Mouse (Mus musculus): Measurements from ENCODE around the gene Tkt.
"Not testable (repeated sequence)": the region's sequence is repeated elsewhere in the genome, so short reads cannot be mapped to it uniquely, and the experiment has no call there.

Tkt gene

DNA sequence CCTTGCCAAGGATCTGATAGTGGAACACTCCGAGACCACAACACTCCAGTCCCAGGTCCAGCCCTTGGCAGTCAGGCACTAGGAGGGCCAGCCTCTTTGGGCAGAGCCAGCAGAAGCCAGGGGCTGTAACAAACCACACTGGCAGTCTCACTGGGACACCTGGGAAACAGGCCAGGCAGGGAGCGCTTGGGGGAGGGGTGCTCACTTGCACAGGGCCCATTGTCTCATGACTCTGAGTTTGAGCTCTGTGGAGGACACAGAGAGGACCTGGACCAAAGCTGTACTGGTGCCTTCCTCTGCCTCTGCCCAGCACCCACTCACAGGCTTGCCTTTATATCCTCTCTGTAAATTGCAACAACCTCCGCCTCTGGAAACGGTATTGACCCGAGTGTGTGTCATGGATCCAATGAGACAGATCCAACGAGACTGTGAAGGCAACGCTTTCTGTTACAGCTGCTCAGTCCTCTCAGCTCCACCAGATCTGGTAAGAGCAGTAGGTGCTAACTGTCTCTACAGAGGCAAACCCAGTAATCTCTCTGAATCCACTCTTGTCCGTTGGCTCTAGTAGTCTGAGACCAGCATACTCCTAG, at the start of gene Tkt:
Gene Tkt, plus strand, starts transcription at position 229 of the 590 bp plus-strand sequence.
- DNase-seq, result peak in 1 of 2 experiments; percentile 8

- no peak for DNase-seq
Measured at GRCm38 (mm10) chr14:30504990-30505389, 43.2 kb upstream of the Tkt start.

DNA sequence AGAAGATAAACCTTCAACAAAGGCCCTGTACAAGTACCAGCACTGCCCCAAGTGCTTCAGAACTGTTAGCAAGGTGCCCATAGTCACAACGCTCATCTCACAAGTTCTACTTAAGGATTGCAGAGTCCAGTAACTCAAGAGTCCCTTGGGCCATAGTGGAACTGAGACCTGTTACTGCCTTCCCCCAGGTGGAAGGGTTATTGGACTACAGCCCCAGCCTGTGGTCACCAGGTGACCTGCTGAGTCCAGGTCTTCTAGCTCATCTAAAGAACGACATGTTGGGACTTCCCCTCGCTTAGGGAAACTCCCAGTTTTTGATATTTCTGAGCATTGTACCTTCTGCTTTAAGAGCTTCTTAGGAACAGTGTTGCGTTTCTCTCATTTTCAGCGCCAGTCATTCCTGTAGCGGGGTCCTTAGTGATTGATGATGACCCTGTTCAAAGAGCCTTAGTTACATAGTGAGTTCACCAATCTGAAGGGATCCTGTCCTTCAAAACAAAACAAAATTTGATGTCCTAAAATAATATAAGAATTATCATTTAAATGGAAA, 37.9 kb upstream of the Tkt start:
- no peak for DNase-seq

DNA sequence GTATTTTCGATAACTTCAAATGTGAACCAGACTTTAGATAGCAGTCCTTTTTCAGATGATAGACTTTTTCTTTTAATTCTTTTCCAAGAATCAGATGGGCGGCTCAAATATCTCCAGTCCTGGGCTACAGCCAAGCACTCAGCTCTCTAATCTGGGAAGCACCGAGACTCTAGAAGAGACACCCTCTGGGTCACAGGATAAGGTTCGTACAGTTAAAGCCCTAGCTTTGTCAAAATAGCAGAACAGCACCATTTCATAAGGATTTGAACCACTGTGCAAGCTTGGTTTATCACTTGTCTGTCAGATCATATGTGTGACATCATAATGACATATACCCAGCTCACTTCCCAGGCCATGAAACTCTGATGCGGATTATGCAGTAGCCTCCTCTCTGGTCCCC, 35.3 kb upstream of the Tkt start:
- no peak for DNase-seq

DNA sequence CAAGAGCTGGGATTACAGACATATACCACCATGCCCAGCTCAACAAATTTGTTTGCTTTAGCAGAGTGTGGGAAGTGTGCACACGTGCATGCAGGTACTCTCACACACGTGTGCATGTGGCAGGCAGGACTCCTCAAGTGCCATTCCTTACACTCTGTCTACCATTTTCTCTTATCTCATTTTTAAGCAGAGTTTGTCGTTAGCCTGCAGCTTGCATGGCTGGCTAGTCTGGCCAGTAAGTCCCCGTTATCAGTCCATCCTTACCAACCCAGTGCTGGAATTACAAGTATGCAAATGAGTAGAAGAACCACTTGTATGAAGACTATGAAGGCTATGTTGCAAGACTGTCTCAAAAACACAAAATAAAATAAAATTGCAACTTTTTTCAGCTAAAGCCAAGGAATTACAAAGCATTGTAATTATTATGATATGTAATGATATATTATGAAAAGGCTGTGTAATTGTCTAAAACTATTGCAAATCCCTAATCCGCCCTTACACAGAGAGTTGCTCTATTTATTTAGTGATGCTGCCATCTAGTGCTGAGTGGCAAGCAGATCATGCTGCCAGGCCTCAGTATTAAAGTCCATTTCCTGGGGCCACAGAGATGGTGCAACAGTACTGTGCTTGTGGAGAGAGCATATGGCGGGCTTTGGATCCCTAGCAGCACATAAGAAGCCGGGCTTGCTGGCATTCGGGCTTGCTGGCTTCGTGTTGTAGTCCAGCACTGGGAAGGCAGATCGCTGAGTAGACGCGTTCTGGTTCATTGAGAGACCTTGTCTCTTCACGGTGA, 32.0 kb upstream of the Tkt start:
- peak in 1 of 2 experiments; percentile 14 for DNase-seq

DNA sequence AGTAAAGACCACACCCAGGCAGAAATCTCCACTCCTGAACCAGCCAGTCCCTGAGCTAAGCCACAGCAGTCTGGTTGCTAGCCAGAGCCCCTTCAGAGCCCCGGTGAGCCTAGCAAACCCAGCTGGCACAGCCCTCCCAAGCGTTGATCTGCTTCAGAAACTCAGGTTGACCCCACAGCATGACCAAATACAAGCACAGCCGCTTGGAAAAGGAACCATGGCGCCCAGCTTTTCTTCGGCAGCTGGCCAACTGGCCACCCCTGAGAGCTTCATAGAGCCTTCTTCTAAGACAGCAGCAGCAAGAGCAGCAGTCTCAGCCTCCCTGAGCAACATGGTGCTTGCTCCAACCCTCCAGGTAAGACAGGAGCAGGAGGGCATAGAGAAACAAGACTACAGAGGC, 28.8 kb upstream of the Tkt start:
- DNase-seq, result no peak

- DNase-seq, result no peak
Measured at GRCm38 (mm10) chr14:30523356-30523755, 24.8 kb upstream of the Tkt start.

- DNase-seq, result no peak
Measured at GRCm38 (mm10) chr14:30528392-30528791, 19.8 kb upstream of the Tkt start.

GRCm38 (mm10) chr14:30528961-30529360, 19.2 kb upstream of the Tkt start:
- DNase-seq, result no peak

DNA sequence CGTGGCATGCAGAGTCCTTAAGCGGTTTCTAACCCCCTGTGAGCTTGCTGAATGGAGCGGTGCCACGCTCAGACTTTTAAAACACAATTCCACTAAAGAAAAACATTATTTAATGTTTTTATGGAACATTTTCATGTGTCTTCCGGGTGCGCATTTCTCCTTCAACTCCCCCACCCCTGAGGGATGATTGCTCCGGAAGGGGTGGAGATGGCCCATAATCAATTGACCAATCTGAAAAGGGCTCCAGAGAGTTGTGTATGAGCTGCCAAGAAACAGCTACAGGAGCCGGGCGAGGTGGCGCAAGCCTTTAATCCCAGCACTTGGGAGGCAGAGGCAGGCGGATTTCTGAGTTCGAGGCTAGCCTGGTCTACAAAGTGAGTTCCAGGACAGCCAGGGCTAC, 18.7 kb upstream of the Tkt start:
- DNase-seq, result no peak

DNA sequence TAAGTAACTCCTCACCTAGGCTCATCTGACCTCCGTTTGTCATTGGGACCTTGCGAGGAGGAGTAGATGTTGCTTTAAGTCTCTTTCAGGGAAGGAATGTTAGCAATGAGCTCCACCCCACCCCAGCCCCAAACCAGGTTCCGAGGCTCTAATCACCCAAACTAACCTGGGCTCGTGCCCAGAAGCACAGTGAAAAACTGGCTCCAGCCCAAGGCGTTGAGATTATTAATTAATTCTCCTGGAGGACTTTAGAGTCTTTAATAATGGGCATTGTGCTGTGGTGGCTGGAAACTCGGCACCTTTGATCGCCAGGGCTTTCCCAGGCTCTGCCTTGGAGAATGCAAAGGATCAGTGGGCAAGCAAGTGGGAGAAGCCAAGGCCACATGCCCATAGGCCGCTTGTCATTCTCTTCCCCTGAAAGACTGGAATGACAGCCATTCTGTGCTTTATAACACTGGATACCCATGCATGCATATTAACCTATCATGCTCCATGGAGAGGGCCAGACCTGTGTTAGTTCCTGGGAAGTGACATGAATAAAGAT, 17.4 kb upstream of the Tkt start:
- DNase-seq, result no peak

DNA sequence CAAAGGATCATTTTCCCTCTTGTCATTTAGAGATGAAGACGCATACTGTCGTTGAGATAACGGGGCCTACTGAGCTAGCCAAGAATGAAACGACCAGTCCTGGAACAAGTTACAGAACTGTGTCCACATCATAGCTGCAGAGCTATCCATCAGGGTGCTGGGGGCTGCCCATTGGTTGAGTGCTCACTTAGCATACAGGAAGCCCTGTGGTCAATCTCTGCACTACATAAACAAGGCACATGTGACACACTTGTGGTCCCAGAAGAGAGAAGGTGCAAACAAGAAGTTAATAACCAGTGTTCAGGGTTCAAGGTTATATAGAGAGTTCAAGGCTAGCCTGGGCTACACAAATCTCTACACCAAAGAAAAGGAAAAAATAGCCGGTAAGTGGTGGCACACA, 16.7 kb upstream of the Tkt start:
- no peak for DNase-seq

- no peak for DNase-seq
Measured at GRCm38 (mm10) chr14:30531896-30532295, 16.3 kb upstream of the Tkt start.

DNA sequence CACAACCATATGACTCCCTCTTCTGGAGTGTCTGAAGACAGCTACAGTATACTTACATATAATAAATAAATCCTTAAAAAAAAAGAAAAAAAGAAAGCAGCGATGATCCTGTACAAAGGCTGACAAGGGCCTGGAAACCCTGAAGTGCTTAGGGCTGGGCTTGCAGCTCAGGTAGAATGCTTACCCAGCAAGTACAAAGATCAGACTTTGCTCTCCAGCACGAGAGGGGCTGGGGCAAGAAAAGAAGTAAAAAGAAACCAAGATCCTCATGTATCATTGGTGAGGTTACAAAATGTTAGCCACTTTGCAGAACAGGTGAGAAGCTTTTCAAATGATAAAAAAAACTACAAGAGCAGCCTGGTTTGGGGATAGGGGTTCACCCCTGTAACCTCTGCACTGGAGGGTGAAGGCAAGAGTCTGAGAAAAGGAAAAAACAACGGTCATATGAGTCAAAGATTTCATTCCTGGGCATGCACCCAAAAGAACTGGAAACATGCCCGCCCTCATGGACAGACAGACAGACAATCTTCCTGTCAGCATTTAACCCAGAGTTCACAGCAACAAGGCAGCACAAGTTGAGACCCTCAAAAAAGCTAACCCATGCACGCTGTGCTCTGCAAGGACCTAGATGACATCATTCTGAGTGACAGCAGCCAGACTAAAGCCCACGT, 14.2 kb upstream of the Tkt start:
- DNase-seq, result no peak

- DNase-seq, result no peak
Measured at GRCm38 (mm10) chr14:30541541-30541940, 6.6 kb upstream of the Tkt start.

GRCm38 (mm10) chr14:30543331-30543730, 4.8 kb upstream of the Tkt start:
- not testable (repeated sequence) for DNase-seq

DNA sequence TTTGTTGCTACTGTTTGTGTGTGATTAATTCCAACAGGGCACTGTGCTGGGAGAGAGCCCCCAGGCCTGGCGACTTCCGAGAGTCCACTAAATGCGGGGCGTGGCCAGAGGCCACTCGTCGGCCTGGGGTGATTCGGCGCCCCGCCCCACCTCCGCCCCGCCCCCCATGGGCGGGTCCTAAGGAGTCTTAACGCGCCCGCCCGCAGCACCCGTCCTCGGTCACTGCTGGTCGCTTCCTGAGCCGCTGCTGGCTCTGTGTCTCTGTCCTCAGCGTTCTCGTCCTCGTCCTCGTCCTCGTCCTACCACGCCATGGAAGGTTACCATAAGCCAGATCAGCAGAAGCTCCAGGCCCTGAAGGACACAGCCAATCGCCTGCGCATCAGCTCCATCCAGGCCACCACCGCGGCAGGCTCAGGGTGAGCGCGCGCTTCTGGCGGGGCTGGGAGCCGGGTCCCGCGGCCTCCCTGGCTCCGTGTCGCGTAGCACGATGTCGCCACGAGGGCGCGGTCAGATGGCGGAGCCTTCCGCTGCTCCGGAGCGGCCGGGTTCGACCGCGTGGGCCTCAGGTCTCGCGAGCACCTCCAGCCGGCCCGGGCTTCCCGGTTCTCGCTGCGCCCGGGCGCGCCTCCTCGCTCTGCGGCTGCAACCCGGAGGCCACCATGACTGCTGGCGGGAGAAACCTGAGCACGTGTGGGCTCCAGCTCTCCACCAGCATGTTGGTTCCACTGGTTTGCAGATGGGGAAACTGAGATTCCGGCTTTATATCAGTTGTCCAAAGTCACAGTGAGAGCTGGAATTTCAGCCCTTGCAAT, 1.0 kb downstream of the Tkt start:
- DNase-seq, result peak; percentile 97

DNA sequence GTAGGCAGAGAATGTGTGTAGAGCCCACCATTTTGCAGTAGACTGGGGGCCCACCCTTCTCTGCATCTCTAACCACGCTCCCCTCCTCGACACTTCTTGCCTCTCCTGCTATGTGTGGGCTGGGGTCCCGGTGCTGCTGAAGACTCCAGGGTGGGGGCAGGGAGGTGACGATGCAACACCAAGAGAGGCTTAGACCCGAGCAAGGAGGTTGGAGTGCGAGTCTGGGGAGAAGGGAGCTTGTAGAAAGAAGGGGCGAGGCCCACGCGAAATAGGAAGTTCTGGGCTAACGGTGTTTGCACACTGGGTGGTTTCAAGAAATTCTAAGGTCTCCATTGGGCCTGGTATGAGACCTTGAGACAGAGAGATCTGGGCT, 1.6 kb downstream of the Tkt start:
- DNase-seq, result peak; percentile 48 to 49

GRCm38 (mm10) chr14:30550232-30551070, 2.3 kb downstream of the Tkt start:
- DNase-seq, result no peak

GRCm38 (mm10) chr14:30551509-30551908, 3.4 kb downstream of the Tkt start:
- DNase-seq, result peak; percentile 20 to 22

DNA sequence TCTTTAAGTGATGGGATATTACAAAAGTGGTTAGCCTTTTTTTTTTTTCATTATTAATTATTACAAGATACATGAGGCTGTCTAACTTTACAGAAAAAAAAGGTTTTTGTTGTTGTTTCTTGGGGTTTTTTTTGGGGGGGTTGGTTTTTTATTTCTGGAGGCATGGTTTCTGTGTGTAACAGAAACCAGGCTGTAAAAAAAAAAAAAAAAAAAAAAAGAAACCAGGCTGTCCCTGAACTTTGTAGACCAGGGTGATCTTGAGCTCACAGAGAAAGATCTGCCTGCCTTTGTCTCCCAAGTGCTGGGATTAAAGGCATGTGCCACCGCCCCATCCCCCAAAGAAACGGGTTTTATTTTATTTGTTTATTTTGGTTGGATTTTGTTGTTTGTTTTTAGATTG, 3.8 kb downstream of the Tkt start:
- DNase-seq, result no peak

GRCm38 (mm10) chr14:30553185-30553584, 5.0 kb downstream of the Tkt start:
- DNase-seq, result no peak

All from B cell, adult 2 months (primary cell).